Mouse (Mus musculus) gastrocnemius, postnatal 25 days (tissue): Measurements from ENCODE around the gene Pcnp. TPM values are rescaled to one million over a fixed set of nuclear protein-coding genes. Genes with fewer than 3 reads are reported as not detected.

Experiments used
- DNase-seq: peaks from one replicate; pipeline ENCODE4 v3.0.0; 2022
- total RNA-seq, 2 experiments: library from RNA; stranded (reverse); gene quantifications; 1 replicate in 1 of 2; 2 replicates in 1 of 2; pipeline ENCODE4 v1.2.3; 2021

Pcnp gene
- total RNA-seq, 2 experiments from 2014 or later, result 47.0 to 50.1 TPM

DNA sequence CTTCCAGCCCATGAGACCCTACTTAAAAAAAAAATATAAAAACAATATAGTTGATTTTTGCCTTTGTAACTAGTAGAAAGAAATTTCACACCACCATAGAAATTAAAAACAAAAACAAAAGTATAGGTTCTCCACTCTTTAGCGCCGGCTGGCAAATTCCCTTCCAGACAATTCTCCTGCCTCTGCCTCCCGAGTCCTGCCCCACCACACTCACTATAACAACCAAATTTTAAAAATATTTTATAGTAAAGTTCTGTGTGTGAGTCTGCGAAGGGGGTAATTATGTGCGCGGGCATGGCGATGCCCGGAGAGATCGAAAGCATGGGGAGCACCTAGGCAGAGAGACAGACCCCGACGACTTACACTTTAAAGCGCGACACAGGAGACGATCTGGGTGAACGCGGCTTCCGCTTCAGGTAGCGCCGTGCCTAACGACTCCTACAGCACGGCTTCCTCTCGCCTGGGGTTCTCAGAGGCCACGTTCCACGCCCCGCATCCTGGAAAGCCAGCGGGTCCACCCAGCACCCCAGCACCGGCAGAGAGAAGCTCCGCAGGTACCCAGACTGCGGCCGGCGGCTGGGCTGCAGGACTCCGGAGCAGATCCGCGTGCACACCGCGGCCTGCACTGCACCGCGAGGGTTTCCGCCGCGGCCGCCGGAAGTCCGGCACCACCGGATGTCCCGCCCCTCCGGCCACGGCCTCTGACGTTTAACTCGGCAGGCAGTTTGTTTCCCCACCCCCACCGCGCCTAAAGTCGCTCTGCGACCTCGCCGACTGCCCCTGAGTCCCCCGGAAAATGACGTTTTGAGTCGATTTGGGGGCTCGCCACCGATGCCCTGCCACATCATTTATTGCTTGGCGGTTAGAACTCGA lies 7.8 kb upstream of the Pcnp start, which contains the start of gene Trmt10c:
Trmt10c (minus strand) TSS at position 682 of the 873 bp plus-strand sequence.
- peak; percentile 90 for DNase-seq

GRCm38 (mm10) chr16:56036501-56036900 lies 7.0 kb upstream of the Pcnp start:
- DNase-seq, result no peak

DNA sequence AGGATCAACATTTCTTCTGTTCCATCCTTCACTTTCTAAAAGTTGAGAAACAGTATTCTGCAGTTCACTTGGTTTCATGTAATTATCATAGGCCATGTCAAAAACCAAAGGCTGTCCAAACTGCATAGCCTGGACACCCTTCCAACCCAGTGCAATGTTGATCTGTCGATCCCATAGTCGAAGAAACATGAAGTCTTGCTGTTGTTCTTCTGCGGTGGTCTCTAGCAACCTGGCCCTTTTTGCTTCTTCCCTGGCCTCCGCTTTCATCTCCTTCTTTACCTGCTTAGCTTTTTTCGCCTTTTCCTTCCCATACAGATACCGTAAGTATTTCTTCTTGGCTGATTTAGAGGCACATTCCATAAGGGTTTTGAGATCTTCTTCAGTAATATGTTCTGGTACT lies 5.0 kb upstream of the Pcnp start:
- DNase-seq, result no peak

GRCm38 (mm10) chr16:56028722-56029551 lies 602 bp downstream of the Pcnp start:
- DNase-seq, result no peak

- DNase-seq, result no peak
These were observed 1.5 kb downstream of the Pcnp start for GRCm38 (mm10) chr16:56027854-56028629.

- no peak for DNase-seq
These were observed 9.9 kb downstream of the Pcnp start for GRCm38 (mm10) chr16:56019660-56020059.

- DNase-seq, result no peak
These were observed 15.5 kb downstream of the Pcnp start for GRCm38 (mm10) chr16:56014076-56014475.

- DNase-seq, result no peak
These were observed 16.5 kb downstream of the Pcnp start for GRCm38 (mm10) chr16:56012789-56013743.

DNA sequence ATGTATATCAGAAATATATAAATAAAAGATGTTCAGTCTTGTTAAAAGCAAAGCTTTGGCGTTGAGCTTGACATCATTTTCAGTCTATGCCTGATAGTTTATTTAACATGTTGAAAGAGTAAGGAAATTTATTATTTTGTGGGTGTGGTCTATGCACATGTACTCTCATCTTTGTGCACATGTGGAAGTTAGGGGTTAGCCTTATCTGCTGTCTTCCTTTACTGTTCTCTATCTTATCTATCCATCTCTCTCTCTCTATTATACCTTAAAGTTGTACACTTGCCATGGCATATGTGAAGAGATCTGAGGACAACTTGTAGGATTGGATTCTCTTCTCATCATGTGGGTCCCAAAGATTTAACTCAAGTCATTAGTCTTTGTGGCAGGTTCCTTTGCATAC lies 20.7 kb downstream of the Pcnp start:
- no peak for DNase-seq

DNA sequence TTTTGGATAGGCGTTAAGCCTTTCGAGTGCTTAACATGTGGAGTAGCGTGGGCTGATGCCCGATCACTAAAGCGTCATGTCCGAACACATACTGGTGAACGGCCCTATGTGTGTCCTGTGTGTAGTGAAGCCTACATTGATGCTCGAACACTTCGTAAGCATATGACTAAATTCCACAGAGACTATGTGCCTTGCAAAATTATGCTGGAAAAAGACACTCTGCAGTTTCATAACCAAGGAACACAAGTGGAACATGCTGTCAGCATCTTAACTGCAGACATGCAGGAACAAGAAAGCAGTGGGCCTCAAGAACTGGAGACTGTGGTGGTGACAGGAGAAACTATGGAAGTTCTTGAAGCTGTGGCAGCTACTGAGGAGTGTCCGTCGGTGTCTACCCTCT lies 22.7 kb downstream of the Pcnp start:
- DNase-seq, result no peak

DNA sequence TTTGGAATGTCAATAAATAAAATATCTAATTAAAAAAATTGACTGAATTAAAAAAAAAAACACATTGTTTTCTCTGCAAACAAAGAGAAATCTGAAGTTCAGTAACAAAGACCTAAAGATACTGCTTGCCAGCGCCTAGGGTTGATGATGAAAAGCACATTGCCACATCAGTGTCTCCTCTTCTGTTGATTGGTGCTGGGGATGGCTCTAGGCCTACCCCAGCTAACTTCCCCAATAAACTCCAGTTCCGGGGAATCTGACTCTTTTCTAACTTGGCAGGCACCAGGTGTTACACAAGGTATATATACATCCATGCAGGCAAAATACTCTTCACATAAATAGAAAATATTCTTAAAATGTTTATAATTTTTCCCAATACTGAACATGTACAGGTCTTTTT lies 35.3 kb downstream of the Pcnp start:
- no peak for DNase-seq

- no peak for DNase-seq
These were observed 39.2 kb downstream of the Pcnp start for GRCm38 (mm10) chr16:55990311-55990710.

DNA sequence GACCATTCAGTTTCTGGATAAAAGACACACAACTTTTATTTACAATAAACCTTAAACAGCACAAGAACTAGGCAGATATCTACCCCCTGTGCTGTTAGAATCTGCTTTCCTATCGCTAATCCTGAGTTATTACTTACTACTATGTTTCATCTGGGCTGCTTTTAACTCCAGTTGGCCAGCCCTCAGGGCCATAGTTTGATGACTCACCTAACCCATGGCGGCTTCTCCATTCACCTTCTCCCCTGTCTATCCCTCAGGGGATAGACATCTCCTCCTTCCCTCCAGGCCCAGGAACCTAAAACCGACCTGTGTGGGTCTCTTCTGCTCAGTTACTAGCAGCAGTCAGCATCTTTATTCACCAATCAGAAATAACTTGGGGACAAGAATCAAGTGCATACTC lies 43.5 kb downstream of the Pcnp start:
- DNase-seq, result no peak

DNA sequence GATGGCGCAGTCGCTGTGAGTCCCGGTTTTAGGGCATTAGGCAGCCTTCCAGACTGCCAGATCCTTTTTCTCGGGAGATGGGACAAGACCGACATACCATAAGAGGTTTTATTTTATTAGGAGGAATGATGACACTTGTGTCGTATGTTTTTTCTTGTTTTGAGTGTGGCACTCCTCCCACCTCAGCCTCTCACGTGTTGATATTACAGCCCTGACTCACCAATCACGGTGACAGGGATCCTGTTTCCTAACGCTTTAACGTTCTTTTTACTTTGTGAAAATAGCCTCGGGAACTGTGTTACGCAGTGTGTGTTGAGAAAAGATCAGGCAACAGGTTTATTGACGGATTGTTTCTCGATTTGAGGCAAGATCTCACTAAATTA lies 54.6 kb downstream of the Pcnp start:
- peak; percentile 16 for DNase-seq

DNA sequence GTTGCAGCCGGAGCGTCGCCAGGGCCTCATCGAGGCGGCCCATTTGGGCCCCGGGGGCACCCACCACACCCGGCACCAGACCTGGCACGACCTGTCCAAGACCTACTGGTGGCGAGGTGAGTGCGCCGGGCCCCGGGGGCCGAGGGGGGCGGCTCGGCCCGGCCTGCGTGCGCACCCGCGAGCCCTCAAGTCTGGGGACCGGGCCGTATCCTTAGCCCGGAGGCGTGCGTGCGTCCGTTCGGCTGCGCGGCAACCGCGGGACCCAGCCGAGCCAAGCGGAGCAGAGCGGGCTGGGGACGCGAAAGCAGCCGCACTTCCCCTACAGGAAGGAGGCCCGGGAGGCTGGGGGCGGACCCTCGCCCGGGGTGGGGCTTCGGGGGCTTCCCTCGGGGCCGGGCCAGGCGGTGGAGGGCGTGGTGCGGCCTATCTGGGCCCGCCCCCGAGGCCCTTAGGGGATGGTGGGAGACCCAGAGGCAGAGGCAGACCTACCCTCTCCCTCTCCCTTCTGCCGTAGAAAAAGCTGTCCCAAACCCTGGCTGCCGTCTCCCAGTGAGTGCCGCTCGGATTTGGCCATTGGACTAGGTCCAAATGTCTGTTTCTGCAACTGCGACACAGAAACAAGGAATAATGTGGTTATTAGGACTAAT lies 55.2 kb downstream of the Pcnp start:
- DNase-seq, result peak; percentile 94

- peak; percentile 99 for DNase-seq
These were observed 55.9 kb downstream of the Pcnp start, which contains the start of gene Zbtb11 for GRCm38 (mm10) chr16:55973431-55974255. Gene Zbtb11 (plus strand): TSS chr16:55973883.

GRCm38 (mm10) chr16:55972626-55973201 lies 56.8 kb downstream of the Pcnp start:
- DNase-seq, result no peak

GRCm38 (mm10) chr16:55971735-55972615 lies 57.6 kb downstream of the Pcnp start:
- no peak for DNase-seq
